Mouse (Mus musculus): ENCODE measurements around the gene Sdf2. TPM values are rescaled to one million over a fixed set of nuclear protein-coding genes. Genes with fewer than 3 reads are reported as not detected.
"Not testable (repeated sequence)": the region's sequence is repeated elsewhere in the genome, so short reads cannot be mapped to it uniquely, and the experiment has no call there.

Sdf2 gene
- polyA plus RNA-seq, 1 experiment from 2014 or later, result 103 TPM

DNA sequence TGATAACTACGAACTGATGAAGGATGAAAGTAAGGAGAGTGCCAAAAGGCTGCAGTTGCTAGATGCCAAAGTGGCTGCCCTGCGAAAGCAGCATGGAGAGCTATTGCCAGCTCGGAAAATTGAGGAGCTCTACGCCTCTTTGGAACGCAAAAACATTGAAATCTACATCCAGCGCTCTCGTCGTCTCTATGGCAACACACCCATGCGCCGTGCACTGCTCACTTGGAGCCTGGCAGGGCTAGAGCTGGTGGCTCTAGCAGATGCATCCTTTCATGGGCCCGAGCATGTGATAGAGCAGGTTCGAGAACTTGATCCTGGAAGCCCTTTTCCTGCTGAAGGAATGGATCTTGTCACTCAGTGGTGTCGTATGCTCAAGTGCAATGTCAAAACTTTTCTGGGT, 26.4 kb downstream of the Sdf2 start:
- H3K9me3 ChIP-seq (ENCODE audit: control insufficient read depth, low read length), result no peaks in the 10 kb centered on the region
- H3K36me3 ChIP-seq (ENCODE audit: control insufficient read depth, insufficient read depth, low read length), result peaks cover 44% of the 10 kb centered on the region
- TF ChIP-seq CTCF (IDR thresholded peaks at IDR 0.05; ENCODE audit: low read depth) (no peak), EP300 (optimal IDR thresholded peaks at IDR 0.05) (no peak)
- H3K27ac ChIP-seq (replicated peaks), result no peak overlapping the region
- WGBS, result 84% methylated on average over 13 of the region's 13 CpGs
- H3K4me2 ChIP-seq (replicated peaks; ENCODE audit: low read depth), result no peak overlapping the region
- no peaks in the 10 kb centered on the region for H3K27me3 ChIP-seq (ENCODE audit: control insufficient read depth, insufficient read depth, low read length)
- ATAC-seq (ENCODE audit: low FRiP score, low TSS enrichment) (no peak), DNase-seq (ENCODE audit: low spot score) (no peak)
- no peak overlapping the region for H3K9ac ChIP-seq (ENCODE audit: low read length)
- no peaks in the 10 kb centered on the region for H3K4me1 ChIP-seq (replicated peaks; ENCODE audit: control insufficient read depth, insufficient read depth)
- H3K4me3 ChIP-seq (ENCODE audit: low read depth, low read length), result no peak overlapping the region

DNA sequence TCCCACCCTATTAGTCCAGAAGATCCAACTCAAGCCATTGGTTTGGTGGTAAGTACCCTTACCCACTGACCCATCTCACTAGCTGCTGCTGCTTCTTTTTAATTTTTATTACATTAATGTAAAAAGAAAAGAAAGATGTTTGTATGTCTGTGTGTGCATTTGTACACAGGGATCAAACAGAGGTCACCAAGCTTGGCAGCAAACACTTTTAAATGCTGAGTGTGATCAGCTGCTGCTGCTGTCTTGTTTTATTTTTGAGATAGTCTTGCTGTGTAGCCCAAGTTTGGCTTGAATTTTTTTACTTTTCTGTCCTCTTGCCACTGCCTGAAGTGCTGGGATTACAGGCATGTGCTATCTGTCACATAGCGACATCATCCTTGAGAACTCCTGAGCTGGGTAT, 30.1 kb downstream of the Sdf2 start:
- Histone ChIP-seq H3K36me3 (ENCODE audit: control insufficient read depth, insufficient read depth, low read length) (peaks cover 48% of the 10 kb centered on the region), H3K9ac (ENCODE audit: low read length) (no peak overlapping the region), H3K27ac (replicated peaks) (no peak overlapping the region), H3K4me2 (replicated peaks; ENCODE audit: low read depth) (no peak overlapping the region), H3K4me1 (replicated peaks; ENCODE audit: control insufficient read depth, insufficient read depth) (no peaks in the 10 kb centered on the region), H3K9me3 (ENCODE audit: control insufficient read depth, low read length) (no peaks in the 10 kb centered on the region), H3K4me3 (ENCODE audit: low read depth, low read length) (no peak overlapping the region), H3K27me3 (ENCODE audit: control insufficient read depth, insufficient read depth, low read length) (no peaks in the 10 kb centered on the region)
- WGBS, result 100% methylated on average over 1 of the region's 1 CpGs
- no peak for TF ChIP-seq CTCF (IDR thresholded peaks at IDR 0.05; ENCODE audit: low read depth)
- TF ChIP-seq EP300 (optimal IDR thresholded peaks at IDR 0.05), result no peak
- no peak for ATAC-seq (ENCODE audit: low FRiP score, low TSS enrichment)
- no peak for DNase-seq (ENCODE audit: low spot score)

DNA sequence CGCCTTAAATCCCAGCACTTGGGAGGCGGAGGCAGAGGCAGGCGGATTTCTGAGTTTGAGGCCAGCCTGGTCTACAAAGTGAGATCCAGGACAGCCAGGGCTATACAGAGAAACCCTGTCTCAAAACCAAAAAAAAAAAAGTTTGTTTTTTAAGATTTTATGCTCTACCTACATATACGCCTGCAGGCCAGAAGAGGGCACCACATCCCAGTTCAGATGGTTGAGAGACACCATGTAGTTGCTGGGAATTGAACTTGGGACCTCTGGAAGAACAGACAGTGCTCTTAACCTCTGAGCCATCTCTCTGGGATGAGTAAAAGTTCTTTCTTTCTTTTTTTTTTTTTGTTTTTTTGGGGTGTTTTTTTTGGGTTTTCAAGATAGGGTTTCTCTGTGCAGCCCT, 30.6 kb downstream of the Sdf2 start:
- peaks cover 51% of the 10 kb centered on the region for H3K36me3 ChIP-seq (ENCODE audit: control insufficient read depth, insufficient read depth, low read length)

DNA sequence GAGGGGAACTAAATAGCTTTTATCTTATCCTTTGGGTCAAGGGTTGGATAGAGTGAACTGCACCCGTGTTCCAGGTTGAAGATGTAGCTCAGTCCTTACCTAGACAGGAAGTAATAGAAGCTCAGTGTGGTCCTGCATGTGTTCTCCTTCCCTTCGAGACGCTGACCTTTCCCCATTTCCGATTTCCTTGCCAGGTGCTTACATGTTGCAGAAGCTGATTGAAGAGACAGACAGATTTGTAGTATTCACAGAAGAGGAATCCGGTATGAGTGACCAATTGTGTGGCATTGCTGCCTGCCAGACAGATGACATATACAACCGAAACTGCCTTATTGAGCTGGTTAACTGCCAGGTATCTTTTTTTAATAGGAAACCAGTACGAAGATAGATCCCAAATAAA, 33.3 kb downstream of the Sdf2 start:
- no peak overlapping the region for H3K4me3 ChIP-seq (ENCODE audit: low read depth, low read length)
- H3K27me3 ChIP-seq (ENCODE audit: control insufficient read depth, insufficient read depth, low read length), result no peaks in the 10 kb centered on the region
- no peak for ATAC-seq (ENCODE audit: low FRiP score, low TSS enrichment)
- TF ChIP-seq EP300 (optimal IDR thresholded peaks at IDR 0.05), result no peak
- no peak for TF ChIP-seq CTCF (IDR thresholded peaks at IDR 0.05; ENCODE audit: low read depth)
- no peaks in the 10 kb centered on the region for H3K4me1 ChIP-seq (replicated peaks; ENCODE audit: control insufficient read depth, insufficient read depth)
- DNase-seq (ENCODE audit: low spot score), result no peak
- 81% methylated on average over 7 of the region's 7 CpGs for WGBS
- no peak overlapping the region for H3K27ac ChIP-seq (replicated peaks)
- peaks cover 37% of the 10 kb centered on the region for H3K36me3 ChIP-seq (ENCODE audit: control insufficient read depth, insufficient read depth, low read length)
- H3K4me2 ChIP-seq (replicated peaks; ENCODE audit: low read depth), result no peak overlapping the region
- H3K9me3 ChIP-seq (ENCODE audit: control insufficient read depth, low read length), result no peaks in the 10 kb centered on the region
- no peak overlapping the region for H3K9ac ChIP-seq (ENCODE audit: low read length)

More for the DNA sequence above, 30.6 kb downstream of the Sdf2 start:
- not testable (repeated sequence) for ATAC-seq (ENCODE audit: low FRiP score, low TSS enrichment); H3K4me1 ChIP-seq (replicated peaks; ENCODE audit: control insufficient read depth, insufficient read depth); H3K4me3 ChIP-seq (ENCODE audit: low read depth, low read length); H3K9me3 ChIP-seq (ENCODE audit: control insufficient read depth, low read length); H3K4me2 ChIP-seq (replicated peaks; ENCODE audit: low read depth); H3K27me3 ChIP-seq (ENCODE audit: control insufficient read depth, insufficient read depth, low read length); H3K27ac ChIP-seq (replicated peaks); H3K9ac ChIP-seq (ENCODE audit: low read length); DNase-seq (ENCODE audit: low spot score)
- peak; percentile 52 for TF ChIP-seq CTCF (IDR thresholded peaks at IDR 0.05; ENCODE audit: low read depth)
- WGBS, result 96% methylated on average over 4 of the region's 4 CpGs

DNA sequence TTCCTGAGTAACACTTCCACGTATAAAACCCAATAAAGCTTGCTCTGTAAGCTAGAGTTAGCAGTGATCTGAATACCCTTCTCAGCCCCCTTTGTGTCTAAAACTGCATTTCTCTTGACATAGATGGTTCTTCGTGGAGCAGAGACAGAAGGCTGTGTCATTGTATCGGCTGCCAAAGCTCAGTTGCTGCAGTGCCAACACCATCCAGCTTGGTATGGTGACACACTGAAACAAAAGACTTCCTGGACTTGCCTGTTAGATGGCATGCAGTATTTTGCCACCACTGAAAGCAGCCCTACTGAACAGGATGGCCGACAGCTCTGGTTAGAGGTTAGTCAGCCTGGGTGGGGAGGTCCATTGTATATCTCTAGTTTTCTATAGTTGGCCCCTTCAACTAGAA, 34.0 kb downstream of the Sdf2 start:
- H3K9me3 ChIP-seq (ENCODE audit: control insufficient read depth, low read length), result no peaks in the 10 kb centered on the region
- H3K36me3 ChIP-seq (ENCODE audit: control insufficient read depth, insufficient read depth, low read length), result peaks cover 41% of the 10 kb centered on the region
- TF ChIP-seq EP300 (optimal IDR thresholded peaks at IDR 0.05) (no peak), CTCF (IDR thresholded peaks at IDR 0.05; ENCODE audit: low read depth) (no peak)
- no peaks in the 10 kb centered on the region for H3K4me1 ChIP-seq (replicated peaks; ENCODE audit: control insufficient read depth, insufficient read depth)
- H3K4me3 ChIP-seq (ENCODE audit: low read depth, low read length), result no peak overlapping the region
- no peak overlapping the region for H3K4me2 ChIP-seq (replicated peaks; ENCODE audit: low read depth)
- H3K27ac ChIP-seq (replicated peaks), result no peak overlapping the region
- ATAC-seq (ENCODE audit: low FRiP score, low TSS enrichment), result no peak
- DNase-seq (ENCODE audit: low spot score), result no peak
- 84% methylated on average over 4 of the region's 4 CpGs for WGBS
- H3K27me3 ChIP-seq (ENCODE audit: control insufficient read depth, insufficient read depth, low read length), result no peaks in the 10 kb centered on the region
- H3K9ac ChIP-seq (ENCODE audit: low read length), result no peak overlapping the region

DNA sequence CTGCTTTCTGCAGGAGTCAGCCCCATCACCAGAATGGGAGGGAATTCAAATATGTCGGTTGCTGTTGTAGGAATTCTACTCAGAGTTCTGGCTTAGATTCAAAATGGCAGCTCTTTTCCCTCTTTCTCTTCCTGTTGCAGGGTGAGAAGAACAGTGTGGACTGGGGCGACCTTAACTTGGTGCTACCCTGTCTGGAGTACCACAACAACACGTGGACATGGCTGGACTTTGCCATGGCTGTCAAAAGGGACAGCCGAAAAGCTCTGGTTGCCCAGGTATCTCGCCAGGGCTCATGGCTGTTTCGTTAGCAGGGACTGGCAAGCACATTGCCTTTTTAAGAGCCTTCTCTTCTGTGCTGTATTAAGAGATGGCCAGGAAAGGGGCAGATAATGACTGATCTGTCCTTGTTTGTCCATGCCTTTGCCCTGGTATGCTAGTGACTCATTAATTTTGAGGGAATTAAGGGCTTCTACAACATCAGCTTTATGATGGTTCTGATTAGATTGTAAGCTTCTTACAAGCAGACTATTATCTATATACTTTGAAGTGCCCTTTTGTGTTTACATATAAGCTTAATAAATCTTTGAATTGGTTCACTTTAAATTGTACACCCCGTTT, 43.7 kb downstream of the Sdf2 start:
- 85% methylated on average over 7 of the region's 7 CpGs for WGBS
- peaks cover 23% of the 10 kb centered on the region for H3K36me3 ChIP-seq (ENCODE audit: control insufficient read depth, insufficient read depth, low read length)

More for the DNA sequence above, 43.7 kb downstream of the Sdf2 start:
- Histone ChIP-seq H3K27ac (replicated peaks) (no peak overlapping the region), H3K4me3 (ENCODE audit: low read depth, low read length) (no peak overlapping the region), H3K9ac (ENCODE audit: low read length) (no peak overlapping the region), H3K4me1 (replicated peaks; ENCODE audit: control insufficient read depth, insufficient read depth) (no peaks in the 10 kb centered on the region), H3K27me3 (ENCODE audit: control insufficient read depth, insufficient read depth, low read length) (no peaks in the 10 kb centered on the region), H3K9me3 (ENCODE audit: control insufficient read depth, low read length) (no peaks in the 10 kb centered on the region), H3K4me2 (replicated peaks; ENCODE audit: low read depth) (no peak overlapping the region)
- no peak for DNase-seq (ENCODE audit: low spot score)
- TF ChIP-seq CTCF (IDR thresholded peaks at IDR 0.05; ENCODE audit: low read depth), result no peak
- no peak for TF ChIP-seq EP300 (optimal IDR thresholded peaks at IDR 0.05)
- no peak for ATAC-seq (ENCODE audit: low FRiP score, low TSS enrichment)

Measured in stomach, postnatal 0 days (tissue).